Mouse (Mus musculus): Measurements from ENCODE around the gene Fhit. TPM values are rescaled to one million over a fixed set of nuclear protein-coding genes. Genes with fewer than 3 reads are reported as not detected.
"Not testable (repeated sequence)": the region's sequence is repeated elsewhere in the genome, so short reads cannot be mapped to it uniquely, and the experiment has no call there.

Fhit gene
- 1 to 10 TPM in 2 of 4 experiments, under 1 TPM in 2; 0.63 to 1.8 (median 0.99) TPM for total RNA-seq (2022)

GRCm38 (mm10) chr14:11161751-11162231 is at the start of gene Fhit:
Fhit (minus strand) TSS chr14:11162035.
- DNase-seq (ENCODE audit: low spot score in 2 of 2), result peak; percentile 83 to 92

- no peak for DNase-seq (ENCODE audit: low spot score in 2 of 2)
These were observed 45.0 kb upstream of the Fhit start for GRCm38 (mm10) chr14:11206786-11207185.

GRCm38 (mm10) chr14:11160806-11161450 is 907 bp downstream of the Fhit start:
- DNase-seq (ENCODE audit: low spot score in 2 of 2), result peak; percentile 66 to 79

GRCm38 (mm10) chr14:11159641-11160040 is 2.2 kb downstream of the Fhit start:
- no peak for DNase-seq (ENCODE audit: low spot score in 2 of 2)

GRCm38 (mm10) chr14:11159021-11159420 is 2.8 kb downstream of the Fhit start:
- DNase-seq (ENCODE audit: low spot score in 2 of 2), result no peak

- DNase-seq (ENCODE audit: low spot score in 2 of 2), result no peak
These were observed 4.1 kb downstream of the Fhit start for GRCm38 (mm10) chr14:11157741-11158140.

GRCm38 (mm10) chr14:11151634-11152321 is 10.1 kb downstream of the Fhit start:
- DNase-seq (ENCODE audit: low spot score in 2 of 2), result peak; percentile 57 to 73

- DNase-seq (ENCODE audit: low spot score in 2 of 2), result no peak
These were observed 27.8 kb downstream of the Fhit start for GRCm38 (mm10) chr14:11133787-11134735.

GRCm38 (mm10) chr14:11132637-11133474 is 29.0 kb downstream of the Fhit start:
- no peak for DNase-seq (ENCODE audit: low spot score in 2 of 2)

GRCm38 (mm10) chr14:11125096-11125495 is 36.7 kb downstream of the Fhit start:
- DNase-seq (ENCODE audit: low spot score in 2 of 2), result no peak

- no peak for DNase-seq (ENCODE audit: low spot score in 2 of 2)
These were observed 42.8 kb downstream of the Fhit start for GRCm38 (mm10) chr14:11119076-11119475.

GRCm38 (mm10) chr14:11085596-11085995 is 76.2 kb downstream of the Fhit start:
- no peak for DNase-seq (ENCODE audit: low spot score in 2 of 2)

GRCm38 (mm10) chr14:11083946-11084345 is 77.9 kb downstream of the Fhit start:
- no peak for DNase-seq (ENCODE audit: low spot score in 2 of 2)

GRCm38 (mm10) chr14:11083462-11083861 is 78.4 kb downstream of the Fhit start:
- DNase-seq (ENCODE audit: low spot score in 2 of 2), result no peak

GRCm38 (mm10) chr14:11063594-11063993 is 98.2 kb downstream of the Fhit start:
- no peak for DNase-seq (ENCODE audit: low spot score in 2 of 2)

GRCm38 (mm10) chr14:11060221-11060620 is 101.6 kb downstream of the Fhit start:
- DNase-seq (ENCODE audit: low spot score in 2 of 2), result no peak

GRCm38 (mm10) chr14:11039503-11040300 is 122.1 kb downstream of the Fhit start:
- DNase-seq (ENCODE audit: low spot score in 2 of 2), result not testable (repeated sequence)

- DNase-seq (ENCODE audit: low spot score in 2 of 2), result no peak
These were observed 140.4 kb downstream of the Fhit start for GRCm38 (mm10) chr14:11021391-11021790.

- no peak for DNase-seq (ENCODE audit: low spot score in 2 of 2)
These were observed 183.2 kb downstream of the Fhit start for GRCm38 (mm10) chr14:10978651-10979050.

- DNase-seq (ENCODE audit: low spot score in 2 of 2), result no peak
These were observed 220.2 kb downstream of the Fhit start for GRCm38 (mm10) chr14:10941647-10942046.
